Mouse (Mus musculus) inflammation-experienced regulatory T-cells (primary cell): ENCODE results near the gene Bmp7. TPM values are rescaled to one million over a fixed set of nuclear protein-coding genes. Genes with fewer than 3 reads are reported as not detected.

Experiments used
- polyA plus RNA-seq, 2 experiments: library from polyadenylated mRNA; unstranded; fragments of 100-300 nt; shearing (Covaris generic); gene quantifications; one replicate each; pipeline ENCODE4 v1.2.1; 2017

Gene Bmp7
- 10 to 100 TPM; 27.1 to 48.7 TPM for polyA plus RNA-seq

DNA sequence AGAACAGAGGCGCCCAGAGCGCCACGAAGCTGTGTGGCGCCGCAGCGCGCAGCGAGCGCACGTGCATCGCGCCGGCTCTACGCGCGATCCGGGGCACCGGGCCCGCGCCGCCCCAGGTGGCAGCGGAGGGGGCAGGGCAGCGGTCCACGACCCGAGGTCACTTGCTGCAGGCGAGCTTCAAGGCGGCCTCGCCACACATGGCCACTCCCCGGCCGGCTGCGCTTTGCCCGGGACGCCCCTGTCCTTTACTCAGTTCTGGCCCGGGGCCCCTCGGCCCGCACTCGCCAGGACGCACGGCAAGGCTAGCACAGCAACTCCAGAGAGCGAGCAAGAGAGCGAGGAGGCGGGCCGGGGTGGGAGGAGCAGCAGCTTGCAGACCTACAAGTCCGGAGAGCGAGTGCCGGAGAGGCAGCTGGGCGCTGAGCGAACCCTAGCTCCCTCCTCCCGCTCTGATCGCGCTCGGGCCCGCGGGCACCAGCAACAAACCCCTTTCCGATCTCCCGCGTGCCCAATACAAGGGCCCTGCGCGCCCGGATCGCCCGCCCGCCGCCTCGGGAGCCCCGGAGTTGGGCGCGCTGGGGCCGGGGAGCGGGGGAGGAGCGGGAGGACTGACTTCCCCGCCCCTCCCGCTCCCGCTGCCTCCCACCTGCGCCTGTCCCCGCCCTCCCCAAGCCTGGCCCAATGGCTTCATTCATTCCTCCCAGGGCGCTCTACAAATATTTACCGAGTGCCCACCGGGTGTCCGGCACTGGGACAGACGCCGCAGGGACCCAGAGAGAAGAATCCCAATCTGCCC, at the start of gene Bmp7:
Gene Bmp7, minus strand, starts transcription at position 319 of the 796 bp plus-strand sequence.

GRCm38 (mm10) chr2:172977409-172978130, 37.4 kb upstream of the Bmp7 start, which contains the start of gene Spo11:
Gene Spo11 (plus strand): TSS chr2:172977700.

Other genes starting within 250 kb of the Bmp7 start
- 1 to 10 TPM; 2.1 to 6.5 TPM for gene Spo11, start 37.4 kb upstream of the Bmp7 start, polyA plus RNA-seq
- 100 to 1,000 TPM; 117 to 159 TPM for gene Rae1, start 59.8 kb upstream of the Bmp7 start, polyA plus RNA-seq
- gene Rbm38, start 80.2 kb upstream of the Bmp7 start, polyA plus RNA-seq, result 10 to 100 TPM; 46.5 to 53.9 TPM
- under 1 TPM; 0.14 to 0.17 TPM for gene Ctcfl, start 179.2 kb upstream of the Bmp7 start, polyA plus RNA-seq
- 1 to 10 TPM in 1 of 2 experiments, under 1 TPM in 1; 0.24 to 1.5 TPM for gene Pck1, start 212.7 kb upstream of the Bmp7 start, polyA plus RNA-seq